In genomic region chr11:79965896-79966295, GRCm38 (mm10) we compare ENCODE assay signal across 7 mouse cellular contexts. TPM values are rescaled to one million over a fixed set of nuclear protein-coding genes. Genes with fewer than 3 reads are reported as not detected.
DNase-seq lines count a peak whose midpoint lies in the region; ATAC-seq and TF ChIP-seq lines count a peak whose summit lies in the region.

No protein-coding gene starts in this region.

- TF ChIP-seq CTCF in kidney, adult 2 months (conservative IDR thresholded peaks at IDR 0.05; ENCODE audit: insufficient read depth, insufficient read length, low read depth, low read length) = no peak
- TF ChIP-seq CTCF in lung, embryonic 14.5 days (IDR thresholded peaks at IDR 0.05; ENCODE audit: low read depth) = no peak

- no peak overlapping the region for H3K9ac ChIP-seq in kidney, embryonic 16.5 days (replicated peaks; ENCODE audit: low read length)
- no peak overlapping the region for H3K9ac ChIP-seq in forebrain, embryonic 14.5 days (ENCODE audit: low read length)
- no peak overlapping the region for H3K9ac ChIP-seq in lung, embryonic 14.5 days
- no peak overlapping the region for H3K9ac ChIP-seq in intestine, embryonic 15.5 days

- no peak for TF ChIP-seq POLR2A in kidney, adult 2 months (IDR thresholded peaks at IDR 0.05; ENCODE audit: low read depth, low read length)

- no peaks in the 10 kb centered on the region for H3K9me3 ChIP-seq in kidney, embryonic 16.5 days (ENCODE audit: low read length)
- no peaks in the 10 kb centered on the region for H3K9me3 ChIP-seq in forebrain, embryonic 14.5 days (replicated peaks; ENCODE audit: control insufficient read depth, low read length)
- H3K9me3 ChIP-seq in lung, embryonic 14.5 days (ENCODE audit: low read depth, low read length) = no peaks in the 10 kb centered on the region
- no peaks in the 10 kb centered on the region for H3K9me3 ChIP-seq in intestine, embryonic 15.5 days

- no peak for ATAC-seq in kidney, embryonic 16.5 days (ENCODE audit: low FRiP score, low TSS enrichment)
- no peak for ATAC-seq in forebrain, embryonic 14.5 days
- ATAC-seq in lung, embryonic 14.5 days (ENCODE audit: insufficient read depth) = no peak
- ATAC-seq in monocyte, adult 5-6 weeks (replicated peaks; ENCODE audit: insufficient number of reproducible peaks, low FRiP score, low TSS enrichment, poor library complexity, severe bottlenecking) = no peak
- ATAC-seq in intestine, embryonic 15.5 days = no peak

- H3K4me3 ChIP-seq in kidney, adult 2 months (ENCODE audit: insufficient read depth, low read depth, low read length) = no peak overlapping the region
- H3K4me3 ChIP-seq in kidney, embryonic 16.5 days (ENCODE audit: low read length) = no peak overlapping the region
- H3K4me3 ChIP-seq in forebrain, embryonic 14.5 days (ENCODE audit: low read depth, low read length) = no peak overlapping the region
- H3K4me3 ChIP-seq in lung, embryonic 14.5 days (ENCODE audit: low read depth, low read length) = no peak overlapping the region
- no peak overlapping the region for H3K4me3 ChIP-seq in intestine, embryonic 15.5 days (replicated peaks)

- no peak overlapping the region for H3K4me2 ChIP-seq in kidney, embryonic 16.5 days (replicated peaks; ENCODE audit: low read depth, low read length)
- peak overlapping the region; percentile 10; the same call in 1 of the 2 replicates for H3K4me2 ChIP-seq in forebrain, embryonic 14.5 days (ENCODE audit: low read length)
- 0 out of 2 replicates have a peak overlapping the region, but pooled peaks have one; percentile 22 for H3K4me2 ChIP-seq in lung, embryonic 14.5 days
- no peak overlapping the region for H3K4me2 ChIP-seq in intestine, embryonic 15.5 days (replicated peaks)

- peak; percentile 72 for DNase-seq in kidney, adult 2 months
- DNase-seq in adrenal gland, adult 2 months = peak; percentile 59
- peak; percentile 90 for DNase-seq in forebrain, embryonic 14.5 days (ENCODE audit: low spot score)
- peak; percentile 89 for DNase-seq in lung, embryonic 14.5 days

- H3K4me1 ChIP-seq in kidney, adult 2 months (ENCODE audit: control insufficient read depth, insufficient read depth, low read length) = no peaks in the 10 kb centered on the region; the same call in 1 of the 2 replicates
- H3K4me1 ChIP-seq in kidney, embryonic 16.5 days (ENCODE audit: insufficient read depth, low read length) = peaks cover 12% of the 10 kb centered on the region
- peaks cover 16% of the 10 kb centered on the region for H3K4me1 ChIP-seq in forebrain, embryonic 14.5 days (ENCODE audit: control insufficient read depth, insufficient read depth, low read length)
- H3K4me1 ChIP-seq in lung, embryonic 14.5 days (ENCODE audit: insufficient read depth) = peaks cover 2% of the 10 kb centered on the region; the same call in 1 of the 2 replicates
- H3K4me1 ChIP-seq in intestine, embryonic 15.5 days (replicated peaks) = no peaks in the 10 kb centered on the region

- 32% methylated on average over 8 of the region's 8 CpGs for WGBS in kidney, adult 2 months
- 34% methylated on average over 8 of the region's 8 CpGs for WGBS in kidney, embryonic 16.5 days
- 14% methylated on average over 8 of the region's 8 CpGs for WGBS in forebrain, embryonic 14.5 days
- 53% methylated on average over 8 of the region's 8 CpGs for WGBS in lung, embryonic 14.5 days
- 54% methylated on average over 8 of the region's 8 CpGs for WGBS in intestine, embryonic 15.5 days

- H3K27me3 ChIP-seq in kidney, adult 2 months (replicated peaks; ENCODE audit: control insufficient read depth, insufficient read depth, low read length) = no peaks in the 10 kb centered on the region
- no peaks in the 10 kb centered on the region; the same call in 1 of the 2 replicates for H3K27me3 ChIP-seq in kidney, embryonic 16.5 days (ENCODE audit: insufficient read depth, low read length)
- no peaks in the 10 kb centered on the region for H3K27me3 ChIP-seq in forebrain, embryonic 14.5 days (replicated peaks; ENCODE audit: control insufficient read depth, insufficient read depth, low read length)
- H3K27me3 ChIP-seq in lung, embryonic 14.5 days (ENCODE audit: insufficient read depth, low read length) = peaks cover 4% of the 10 kb centered on the region; the same call in 1 of the 2 replicates
- no peaks in the 10 kb centered on the region for H3K27me3 ChIP-seq in intestine, embryonic 15.5 days (replicated peaks)

- no peak overlapping the region for H3K27ac ChIP-seq in kidney, adult 2 months (ENCODE audit: insufficient read depth, low read depth, low read length)
- H3K27ac ChIP-seq in kidney, embryonic 16.5 days (ENCODE audit: low read length) = no peak overlapping the region
- no peak overlapping the region for H3K27ac ChIP-seq in forebrain, embryonic 14.5 days (ENCODE audit: low read depth, low read length)
- no peak overlapping the region for H3K27ac ChIP-seq in lung, embryonic 14.5 days (ENCODE audit: low read depth)
- H3K27ac ChIP-seq in intestine, embryonic 15.5 days = no peak overlapping the region

- no peaks in the 10 kb centered on the region for H3K36me3 ChIP-seq in kidney, adult 2 months (ENCODE audit: control insufficient read depth, insufficient read depth, low read length)
- H3K36me3 ChIP-seq in kidney, embryonic 16.5 days (ENCODE audit: insufficient read depth, low read length) = no peaks in the 10 kb centered on the region
- no peaks in the 10 kb centered on the region for H3K36me3 ChIP-seq in forebrain, embryonic 14.5 days (ENCODE audit: control insufficient read depth, insufficient read depth, low read length)
- H3K36me3 ChIP-seq in lung, embryonic 14.5 days (ENCODE audit: insufficient read depth) = no peaks in the 10 kb centered on the region
- H3K36me3 ChIP-seq in intestine, embryonic 15.5 days = no peaks in the 10 kb centered on the region

RNA-seq across cellular contexts. Expression of gene Utp6, which starts 3.7 kb away (rescaled TPM):
- 7.7 and 10.3 TPM in 2 replicates for polyA plus RNA-seq in kidney, adult 2 months (2012; rRNA removed)
- polyA plus RNA-seq in kidney, embryonic 16.5 days (2015; fragmentation: Nextera tagmentation; extraction: Ambion mirVana) = 48.7 and 49.7 TPM in 2 replicates
- 10 to 100 TPM; 41.8 to 43.0 TPM for total RNA-seq in adrenal gland, adult 2 months (2021)
- 1.8 and 2.1 TPM in 2 replicates for polyA plus RNA-seq in adrenal gland, adult 2 months (2012; rRNA removed)
- 52.1 and 54.2 TPM in 2 replicates for polyA plus RNA-seq in forebrain, embryonic 14.5 days (2014; fragmentation: Nextera tagmentation; extraction: Ambion mirVana)
- polyA plus RNA-seq in lung, embryonic 14.5 days (2014; fragmentation: Nextera tagmentation; extraction: Ambion mirVana) = 62.4 and 64.8 TPM in 2 replicates
- 55.7 to 87.3 TPM (median 65.7 TPM) in 3 replicates for total RNA-seq in monocyte, adult 5-6 weeks (2017)
- 47.0 and 50.0 TPM in 2 replicates for polyA plus RNA-seq in intestine, embryonic 15.5 days (2015; fragmentation: Nextera tagmentation; extraction: Ambion mirVana)

RNA-seq across cellular contexts. Expression of gene Suz12, which starts 27.0 kb away (rescaled TPM):
- polyA plus RNA-seq in kidney, adult 2 months (2012; rRNA removed) = 4.3 and 5.7 TPM in 2 replicates
- polyA plus RNA-seq in kidney, embryonic 16.5 days (2015; fragmentation: Nextera tagmentation; extraction: Ambion mirVana) = 13.7 and 17.9 TPM in 2 replicates
- total RNA-seq in adrenal gland, adult 2 months (2021) = 10 to 100 TPM; 37.6 to 53.7 TPM
- 2.1 and 3.3 TPM in 2 replicates for polyA plus RNA-seq in adrenal gland, adult 2 months (2012; rRNA removed)
- polyA plus RNA-seq in forebrain, embryonic 14.5 days (2014; fragmentation: Nextera tagmentation; extraction: Ambion mirVana) = 19.4 and 23.6 TPM in 2 replicates
- polyA plus RNA-seq in lung, embryonic 14.5 days (2014; fragmentation: Nextera tagmentation; extraction: Ambion mirVana) = 28.6 and 29.5 TPM in 2 replicates
- total RNA-seq in monocyte, adult 5-6 weeks (2017) = 35.9 to 53.1 TPM (median 37.2 TPM) in 3 replicates
- polyA plus RNA-seq in intestine, embryonic 15.5 days (2015; fragmentation: Nextera tagmentation; extraction: Ambion mirVana) = 19.2 and 22.6 TPM in 2 replicates

Comparison
In these comparisons a context has a peak if more than half of its experiments do, and no peak if none do; other contexts are left out.
1. H3K4me2 ChIP-seq: peak in forebrain, embryonic 14.5 days (single experiment) and lung, embryonic 14.5 days (single experiment); none in kidney, embryonic 16.5 days (single experiment) and intestine, embryonic 15.5 days (single experiment).
2. Peak in every context shown above with its lines, with median percentiles within 50 percentile points of each other: DNase-seq.